Mouse (Mus musculus) megakaryocyte progenitor cell, adult 5-6 weeks (primary cell): ENCODE results near the gene Trp53inp2. TPM values are rescaled to one million over a fixed set of nuclear protein-coding genes. Genes with fewer than 3 reads are reported as not detected.

Experiments
- ATAC-seq: replicated peaks from 2 replicates; pipeline ENCODE4 v1.8.0; 2016; ENCODE audit warnings: mild to moderate bottlenecking, moderate TSS enrichment, inconsistent platforms; ENCODE audit not compliant: poor library complexity
- total RNA-seq, 2 experiments: library from RNA; stranded (forward) in 1 of 2; stranded (reverse) in 1 of 2; fragments of 157-497, 149-512 nt in 1 of 2; fragments of 200-1000 nt in 1 of 2; gene quantifications; 2 replicates each; pipeline versions ENCODE4 v1.2.3 to v1.2.4; 2015 to 2017

The Trp53inp2 gene
- total RNA-seq, 2 experiments from 2014 or later, result 3.4 to 4.2 TPM

GRCm38 (mm10) chr2:155382791-155383438 is 2.1 kb downstream of the Trp53inp2 start:
- no peak for ATAC-seq

GRCm38 (mm10) chr2:155385090-155385489 is 4.2 kb downstream of the Trp53inp2 start:
- peak; percentile 75 for ATAC-seq

- no peak for ATAC-seq
Observed at GRCm38 (mm10) chr2:155385731-155386533, 5.1 kb downstream of the Trp53inp2 start.

- no peak for ATAC-seq
Observed at GRCm38 (mm10) chr2:155386534-155386899, 5.7 kb downstream of the Trp53inp2 start.

- no peak for ATAC-seq
Observed at GRCm38 (mm10) chr2:155387052-155387451, 6.2 kb downstream of the Trp53inp2 start.

- ATAC-seq, result no peak
Observed at GRCm38 (mm10) chr2:155388573-155388972, 7.7 kb downstream of the Trp53inp2 start.

- ATAC-seq, result no peak
Observed at GRCm38 (mm10) chr2:155394586-155394985, 13.7 kb downstream of the Trp53inp2 start.

GRCm38 (mm10) chr2:155400276-155400675 is 19.4 kb downstream of the Trp53inp2 start:
- peak; percentile 63 for ATAC-seq

GRCm38 (mm10) chr2:155401926-155402325 is 21.1 kb downstream of the Trp53inp2 start:
- ATAC-seq, result no peak

- ATAC-seq, result peak; percentile 68
Observed at GRCm38 (mm10) chr2:155404635-155405034, 23.8 kb downstream of the Trp53inp2 start.

GRCm38 (mm10) chr2:155420911-155421310 is 40.1 kb downstream of the Trp53inp2 start:
- no peak for ATAC-seq

GRCm38 (mm10) chr2:155436445-155436844 is 55.6 kb downstream of the Trp53inp2 start:
- ATAC-seq, result 0 out of 2 replicates have a peak, but pooled peaks have one; percentile 46

Other genes starting within 250 kb of the Trp53inp2 start
- 50.8 and 52.9 TPM in 2 replicates for gene Itch, start 247.6 kb upstream of the Trp53inp2 start, total RNA-seq (2015)
- gene Itch, start 247.6 kb upstream of the Trp53inp2 start, total RNA-seq (2017), result 48.7 and 53.4 TPM in 2 replicates
- 378 and 407 TPM in 2 replicates for gene Dynlrb1, start 144.5 kb upstream of the Trp53inp2 start, total RNA-seq (2015)
- gene Dynlrb1, start 144.5 kb upstream of the Trp53inp2 start, total RNA-seq (2017), result 230 and 257 TPM in 2 replicates
- gene Map1lc3a, start 104.8 kb upstream of the Trp53inp2 start, total RNA-seq (2015), result 3.4 and 4.0 TPM in 2 replicates
- 0.71 and 1.8 TPM in 2 replicates for gene Map1lc3a, start 104.8 kb upstream of the Trp53inp2 start, total RNA-seq (2017)
- 71.3 and 79.7 TPM in 2 replicates for gene Pigu, start 23.6 kb upstream of the Trp53inp2 start, total RNA-seq (2015)
- gene Pigu, start 23.6 kb upstream of the Trp53inp2 start, total RNA-seq (2017), result 42.7 and 43.5 TPM in 2 replicates
- gene Ncoa6, start 92.8 kb downstream of the Trp53inp2 start, total RNA-seq (2015), result 58.3 and 61.2 TPM in 2 replicates
- gene Ncoa6, start 92.8 kb downstream of the Trp53inp2 start, total RNA-seq (2017), result 12.4 and 15.4 TPM in 2 replicates
- 3.6 and 8.0 TPM in 2 replicates for gene Acss2, start 136.9 kb downstream of the Trp53inp2 start, total RNA-seq (2015)
- 3.0 and 6.5 TPM in 2 replicates for gene Acss2, start 136.9 kb downstream of the Trp53inp2 start, total RNA-seq (2017)
- gene Ggt7, start 137.2 kb downstream of the Trp53inp2 start, total RNA-seq (2015), result not detected in 2 replicates
- not detected in 2 replicates for gene Ggt7, start 137.2 kb downstream of the Trp53inp2 start, total RNA-seq (2017)
- gene Gss, start 211.8 kb downstream of the Trp53inp2 start, total RNA-seq (2015), result 9.9 and 12.2 TPM in 2 replicates
- gene Gss, start 211.8 kb downstream of the Trp53inp2 start, total RNA-seq (2017), result 13.4 and 18.2 TPM in 2 replicates
- gene Myh7b, start 230.2 kb downstream of the Trp53inp2 start, total RNA-seq (2015), result 0.07 TPM in 1 of 2 replicates, not detected in the other
- not detected in 2 replicates for gene Myh7b, start 230.2 kb downstream of the Trp53inp2 start, total RNA-seq (2017)